Mouse (Mus musculus) small intestine, adult 2 months (tissue): Measurements from ENCODE around the gene Rgs8. TPM values are rescaled to one million over a fixed set of nuclear protein-coding genes. Genes with fewer than 3 reads are reported as not detected.

Experiments used
- H3K27ac ChIP-seq: fragments of 200-500 bp; 2 replicates; pipeline ENCODE4 v1.5.1; 2012; ENCODE audit warnings: low read depth, low read length, control low read depth, inconsistent platforms; ENCODE audit not compliant: insufficient read depth
- H3K27me3 ChIP-seq: fragments of 200-500 bp; 2 replicates; pipeline ENCODE4 v1.6.1; 2012; ENCODE audit warnings: mild to moderate bottlenecking, moderate library complexity, low read length, inconsistent platforms; ENCODE audit not compliant: control insufficient read depth, insufficient read depth
- H3K36me3 ChIP-seq: fragments of 200-500 bp; 2 replicates; pipeline ENCODE4 v1.6.1; 2012; ENCODE audit warnings: mild to moderate bottlenecking, low read length, control low read depth, inconsistent platforms; ENCODE audit not compliant: control insufficient read depth, insufficient read depth
- H3K4me1 ChIP-seq: fragments of 200-500 bp; 2 replicates; pipeline ENCODE4 v1.6.1; 2012; ENCODE audit warnings: low read length, inconsistent platforms, mixed read lengths; ENCODE audit not compliant: control insufficient read depth, insufficient read depth, insufficient read length
- H3K4me3 ChIP-seq: fragments of 200-500 bp; 2 replicates; pipeline ENCODE4 v1.5.1; 2012; ENCODE audit warnings: low read depth, mild to moderate bottlenecking, control low read depth, inconsistent platforms, low read length, moderate library complexity
- CTCF ChIP-seq: fragments of 200-500 bp; IDR thresholded peaks from 2 replicates; pipeline ENCODE4 v1.5.1; 2012; ENCODE audit warnings: low read depth, mild to moderate bottlenecking, control low read depth, inconsistent platforms, low read length, moderate library complexity, mixed read lengths; ENCODE audit not compliant: insufficient replicate concordance, insufficient read length; ENCODE audit errors: extremely low read depth
- POLR2A ChIP-seq: fragments of 200-500 bp; IDR thresholded peaks from 2 replicates; pipeline ENCODE4 v1.6.1; 2012; ENCODE audit warnings: low read depth, mild to moderate bottlenecking, control low read depth, inconsistent platforms, low read length, moderate library complexity
- WGBS: fragments of 180-500 bp; shearing (Covaris S2); methylation state at CpG from one replicate; pipeline ENCODE4 v1.1.7; 2018; 5-methylcytosine and 5-hydroxymethylcytosine counted together
- polyA plus RNA-seq: library from polyadenylated mRNA; depleted of rRNA; stranded (reverse); fragments of >200 nt; gene quantifications from 2 replicates; pipeline ENCODE4 v1.2.3, GENCODE M21; 2012; rRNA removed

Gene Rgs8
- 0.08 TPM in 1 of 2 replicates, not detected in the other for polyA plus RNA-seq

DNA sequence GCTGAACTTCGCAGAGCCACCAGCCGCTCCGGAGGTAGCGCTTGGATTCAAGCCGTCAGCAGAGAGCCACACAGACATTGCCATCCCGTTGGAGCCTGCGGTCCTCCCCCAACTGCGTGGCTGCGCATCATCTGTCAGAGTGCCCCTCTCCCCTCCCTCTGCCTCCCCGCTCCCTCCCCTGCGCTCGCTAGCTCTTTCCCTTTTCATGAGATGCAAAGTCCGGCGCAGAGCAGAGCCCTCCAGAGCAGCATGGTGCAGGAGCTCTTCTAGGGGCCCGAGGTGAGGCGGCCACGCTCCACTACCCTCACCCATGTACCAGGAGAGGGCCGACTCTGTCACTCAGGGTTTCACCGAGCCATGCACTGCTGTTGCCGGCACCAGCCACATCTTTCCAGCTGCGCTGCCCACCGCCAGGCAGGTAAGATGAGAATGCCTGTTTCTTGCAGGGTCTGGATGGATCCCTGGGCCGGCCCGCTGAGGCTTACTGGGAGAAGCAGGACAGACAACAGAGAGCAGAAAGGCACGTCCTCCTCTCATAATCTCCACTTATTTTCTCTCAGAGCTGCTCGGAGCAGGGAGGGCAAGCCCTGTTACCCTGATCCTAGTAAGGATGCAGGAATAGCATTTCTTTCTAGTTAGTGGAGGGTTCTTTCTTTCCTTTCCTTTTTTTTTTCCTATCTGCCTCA, at the start of gene Rgs8:
Gene Rgs8, plus strand, starts transcription at position 88 of the 686 bp plus-strand sequence.
- Histone ChIP-seq H3K27ac (no peak within 1 kb of the TSS), H3K4me3 (no peak within 1 kb of the TSS), H3K4me1 (no peaks in the 10 kb centered on the region), H3K27me3 (peaks cover 8% of the 10 kb centered on the region; the same call in 1 of the 2 replicates), H3K36me3 (no peaks in the 10 kb centered on the region)
- TF ChIP-seq POLR2A: no peak
- TF ChIP-seq CTCF: no peak
- 7% methylated on average over 26 of the region's 26 CpGs for WGBS

DNA sequence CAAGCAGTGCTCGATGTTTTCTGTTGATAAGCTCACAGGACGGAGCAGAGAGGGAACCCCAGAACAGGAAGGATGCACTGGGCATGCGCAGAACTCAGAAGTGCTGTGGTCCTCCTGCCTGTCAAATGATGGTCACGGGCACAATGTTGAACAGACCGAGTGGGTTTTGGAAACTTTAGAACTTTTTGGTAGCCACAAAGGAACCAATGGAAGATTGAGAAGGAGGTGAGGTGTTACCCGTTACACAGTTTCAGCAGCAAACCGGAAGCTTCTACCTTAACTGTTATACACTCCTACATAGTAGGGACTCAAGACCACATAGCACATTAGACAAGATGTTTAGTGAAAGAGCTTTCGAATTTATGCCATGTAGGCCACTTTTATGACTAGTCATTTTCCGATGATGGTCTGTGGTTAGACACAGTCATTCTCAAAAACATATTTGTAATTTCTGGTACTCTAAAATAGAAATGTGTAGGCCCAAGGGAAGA, 35.4 kb upstream of the Rgs8 start:
- Histone ChIP-seq H3K4me3 (no peak overlapping the region), H3K36me3 (no peaks in the 10 kb centered on the region), H3K4me1 (no peaks in the 10 kb centered on the region), H3K27ac (no peak overlapping the region), H3K27me3 (no peaks in the 10 kb centered on the region)
- 81% methylated on average over 9 of the region's 9 CpGs for WGBS
- TF ChIP-seq CTCF (no peak), POLR2A (no peak)

DNA sequence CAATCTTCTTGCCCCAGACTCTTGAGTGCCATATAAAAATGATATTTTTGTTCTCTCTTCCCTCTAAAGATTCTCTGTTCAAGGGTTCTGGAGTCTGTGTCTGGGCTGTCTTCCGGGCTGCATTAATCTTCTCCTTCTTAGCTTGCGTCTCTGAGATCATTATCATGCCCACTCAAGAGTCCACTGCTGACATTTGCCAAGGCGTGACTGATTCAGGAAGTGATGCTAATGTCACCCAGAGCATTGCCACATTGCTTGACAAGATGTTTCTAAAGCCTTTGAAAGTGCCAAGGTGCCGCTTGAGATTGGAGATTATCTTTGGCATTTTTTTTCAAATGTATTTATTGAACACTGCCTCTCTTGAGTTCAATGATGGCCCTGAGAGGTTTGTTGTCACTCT, 29.8 kb upstream of the Rgs8 start:
- WGBS: 67% methylated on average over 4 of the region's 4 CpGs
- Histone ChIP-seq H3K27me3 (no peaks in the 10 kb centered on the region), H3K27ac (no peak overlapping the region), H3K4me1 (no peaks in the 10 kb centered on the region), H3K36me3 (no peaks in the 10 kb centered on the region), H3K4me3 (no peak overlapping the region)
- TF ChIP-seq POLR2A (no peak), CTCF (no peak)

DNA sequence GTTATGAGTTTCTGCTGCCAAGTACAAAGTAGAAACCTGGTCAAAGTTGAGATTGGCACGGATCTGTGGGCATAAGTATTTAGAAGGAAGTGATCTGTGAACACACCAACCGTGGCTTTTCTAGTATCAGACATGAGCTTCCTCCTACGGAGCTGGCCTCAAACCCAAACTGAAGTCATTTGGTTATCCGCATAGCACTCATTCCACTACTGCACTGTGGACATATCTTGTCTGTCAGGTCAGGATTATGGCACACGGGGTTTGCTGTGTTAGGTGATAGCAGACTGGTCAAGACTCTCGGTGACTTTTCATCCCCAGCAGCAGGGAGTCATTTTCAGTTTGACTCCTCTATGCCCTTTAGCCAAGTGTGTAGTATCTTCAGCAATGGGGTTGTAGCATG, 20.1 kb upstream of the Rgs8 start:
- H3K4me1 ChIP-seq: no peaks in the 10 kb centered on the region
- TF ChIP-seq CTCF (no peak), POLR2A (no peak)
- no peaks in the 10 kb centered on the region for H3K27me3 ChIP-seq
- 71% methylated on average over 6 of the region's 6 CpGs for WGBS
- no peak overlapping the region for H3K4me3 ChIP-seq
- no peaks in the 10 kb centered on the region for H3K36me3 ChIP-seq
- H3K27ac ChIP-seq: no peak overlapping the region

DNA sequence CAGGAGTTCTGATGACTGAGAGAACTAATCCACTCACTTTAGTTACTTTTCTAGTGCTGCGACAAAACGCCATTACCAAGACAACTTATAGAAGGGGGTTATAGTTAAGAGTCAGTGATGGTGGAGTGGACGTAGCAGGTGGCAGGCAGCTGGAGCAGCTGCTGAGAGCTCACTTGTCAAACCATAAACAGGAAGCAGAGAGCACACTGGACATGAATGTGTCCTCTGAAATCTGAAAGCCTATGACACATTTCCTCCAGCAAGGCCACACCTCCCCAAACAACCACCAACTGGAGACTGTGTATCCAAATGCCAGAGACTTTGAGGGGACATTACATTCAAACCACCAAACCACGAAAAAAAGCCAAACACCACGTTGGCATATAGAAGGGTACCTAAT, 17.8 kb upstream of the Rgs8 start:
- TF ChIP-seq CTCF (no peak), POLR2A (no peak)
- WGBS: 67% methylated on average over 5 of the region's 5 CpGs
- no peak overlapping the region for H3K4me3 ChIP-seq
- H3K27ac ChIP-seq: no peak overlapping the region
- H3K4me1 ChIP-seq: no peaks in the 10 kb centered on the region
- no peaks in the 10 kb centered on the region for H3K36me3 ChIP-seq
- no peaks in the 10 kb centered on the region for H3K27me3 ChIP-seq

DNA sequence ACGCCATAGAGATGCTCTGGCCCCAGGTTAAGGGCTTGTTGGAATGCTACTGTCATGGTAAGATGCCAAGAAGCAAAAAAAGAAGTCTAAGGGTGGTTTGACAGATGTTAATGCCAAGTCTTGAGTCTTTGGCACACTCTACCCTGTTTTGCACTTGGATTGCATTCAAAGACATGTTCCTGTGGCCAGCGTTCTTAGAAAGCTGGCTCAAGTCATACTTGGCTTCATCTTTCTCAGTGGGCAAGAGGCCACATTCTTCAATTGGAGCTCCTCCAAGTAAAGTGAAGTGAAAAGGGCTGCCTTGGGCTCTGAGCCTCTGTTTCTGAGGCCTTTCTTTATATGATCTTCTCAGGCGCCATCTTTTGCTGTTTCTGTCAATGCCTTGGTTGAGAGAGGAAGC, 17.3 kb upstream of the Rgs8 start:
- Histone ChIP-seq H3K4me1 (no peaks in the 10 kb centered on the region), H3K4me3 (no peak overlapping the region), H3K27me3 (no peaks in the 10 kb centered on the region), H3K27ac (no peak overlapping the region), H3K36me3 (no peaks in the 10 kb centered on the region)
- TF ChIP-seq POLR2A: no peak
- TF ChIP-seq CTCF: no peak
- 67% methylated on average over 3 of the region's 3 CpGs for WGBS

DNA sequence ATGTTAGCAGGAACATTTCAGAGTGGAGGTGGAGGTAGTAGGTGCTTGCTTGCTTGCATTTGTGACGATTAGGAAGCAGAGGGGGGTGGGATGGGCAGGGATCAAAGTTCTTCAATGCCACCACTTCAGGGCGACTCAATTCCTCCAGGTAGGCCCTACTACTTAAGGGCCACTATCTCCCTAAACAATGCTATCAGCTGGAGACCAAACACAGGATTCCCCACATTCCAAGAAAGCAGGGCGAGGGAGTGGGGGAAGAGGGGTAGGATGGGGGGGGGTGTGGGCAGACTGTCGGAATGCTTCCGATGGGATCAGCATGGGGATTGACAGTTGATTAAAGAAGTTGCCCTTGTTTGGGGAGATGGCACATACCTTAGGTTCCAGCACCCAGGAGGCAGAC, 16.0 kb upstream of the Rgs8 start:
- Histone ChIP-seq H3K4me1 (no peaks in the 10 kb centered on the region), H3K4me3 (no peak overlapping the region), H3K27me3 (no peaks in the 10 kb centered on the region), H3K36me3 (no peaks in the 10 kb centered on the region), H3K27ac (no peak overlapping the region)
- no peak for TF ChIP-seq POLR2A
- TF ChIP-seq CTCF: no peak
- WGBS: 48% methylated on average over 5 of the region's 5 CpGs
